Mouse (Mus musculus) frontal cortex, postnatal 14 days (tissue): Measurements from ENCODE around the gene B3galt2.
"Not testable (repeated sequence)": the region's sequence is repeated elsewhere in the genome, so short reads cannot be mapped to it uniquely, and the experiment has no call there.

Experiments used
- DNase-seq, 2 experiments: peaks; one replicate each; pipeline ENCODE4 v3.0.0; 2022; ENCODE audit warnings: low spot score in 2 of 2

B3galt2 gene

GRCm38 (mm10) chr1:143640650-143641407, at the start of gene B3galt2:
TSS of gene B3galt2 (plus strand) at chr1:143640664.
- peak; percentile 54 to 64 for DNase-seq

- DNase-seq = no peak
Observed at GRCm38 (mm10) chr1:143596864-143597263, 43.6 kb upstream of the B3galt2 start.

GRCm38 (mm10) chr1:143608911-143609310, 31.6 kb upstream of the B3galt2 start:
- DNase-seq = no peak

- no peak for DNase-seq
Observed at GRCm38 (mm10) chr1:143612901-143613300, 27.6 kb upstream of the B3galt2 start.

GRCm38 (mm10) chr1:143619760-143620159, 20.7 kb upstream of the B3galt2 start:
- no peak for DNase-seq

GRCm38 (mm10) chr1:143621930-143622329, 18.5 kb upstream of the B3galt2 start:
- DNase-seq = no peak

GRCm38 (mm10) chr1:143622634-143623033, 17.8 kb upstream of the B3galt2 start:
- no peak for DNase-seq

GRCm38 (mm10) chr1:143631337-143631736, 9.1 kb upstream of the B3galt2 start:
- DNase-seq = no peak

- no peak for DNase-seq
Observed at GRCm38 (mm10) chr1:143632361-143632760, 8.1 kb upstream of the B3galt2 start.

- no peak for DNase-seq
Observed at GRCm38 (mm10) chr1:143632854-143633587, 7.4 kb upstream of the B3galt2 start.

GRCm38 (mm10) chr1:143644221-143644620, 3.8 kb downstream of the B3galt2 start:
- no peak for DNase-seq

GRCm38 (mm10) chr1:143645386-143645785, 4.9 kb downstream of the B3galt2 start:
- no peak for DNase-seq

GRCm38 (mm10) chr1:143646219-143646618, 5.8 kb downstream of the B3galt2 start:
- DNase-seq = no peak

- no peak for DNase-seq
Observed at GRCm38 (mm10) chr1:143650317-143650716, 9.9 kb downstream of the B3galt2 start.

- no peak for DNase-seq
Observed at GRCm38 (mm10) chr1:143653646-143654045, 13.2 kb downstream of the B3galt2 start.

- DNase-seq = no peak
Observed at GRCm38 (mm10) chr1:143663197-143663596, 22.7 kb downstream of the B3galt2 start.

GRCm38 (mm10) chr1:143664786-143665185, 24.3 kb downstream of the B3galt2 start:
- not testable (repeated sequence) for DNase-seq

- DNase-seq = no peak
Observed at GRCm38 (mm10) chr1:143675734-143676361, 35.4 kb downstream of the B3galt2 start.

GRCm38 (mm10) chr1:143681108-143681507, 40.6 kb downstream of the B3galt2 start:
- DNase-seq = no peak

GRCm38 (mm10) chr1:143684849-143685248, 44.4 kb downstream of the B3galt2 start:
- DNase-seq = no peak

- no peak for DNase-seq
Observed at GRCm38 (mm10) chr1:143701736-143702135, 61.3 kb downstream of the B3galt2 start.

GRCm38 (mm10) chr1:143702141-143702740, 61.8 kb downstream of the B3galt2 start:
- no peak for DNase-seq
